Mouse (Mus musculus): ENCODE measurements around the gene Mrtfa. TPM values are rescaled to one million over a fixed set of nuclear protein-coding genes. Genes with fewer than 3 reads are reported as not detected.
"Not testable (repeated sequence)": the region's sequence is repeated elsewhere in the genome, so short reads cannot be mapped to it uniquely, and the experiment has no call there.

Mrtfa gene
- polyA plus RNA-seq, 1 experiment from 2014 or later, result 30.2 TPM

- Histone ChIP-seq H3K4me3 (no peak overlapping the region), H3K4me1 (no peaks in the 10 kb centered on the region), H3K4me2 (replicated peaks) (no peak overlapping the region), H3K27me3 (replicated peaks) (no peaks in the 10 kb centered on the region), H3K27ac (no peak overlapping the region), H3K9ac (no peak overlapping the region), H3K9me3 (no peaks in the 10 kb centered on the region), H3K36me3 (no peaks in the 10 kb centered on the region)
- no peak for ATAC-seq (ENCODE audit: low FRiP score, low read depth)
- WGBS, result 91% methylated on average over 10 of the region's 10 CpGs
Observed at GRCm38 (mm10) chr15:81225016-81225415, 34.5 kb upstream of the Mrtfa start.

- 78% methylated on average over 6 of the region's 6 CpGs for WGBS
- Histone ChIP-seq H3K4me3 (no peak overlapping the region), H3K9ac (no peak overlapping the region), H3K9me3 (no peaks in the 10 kb centered on the region), H3K27ac (no peak overlapping the region), H3K27me3 (replicated peaks) (no peaks in the 10 kb centered on the region), H3K4me2 (replicated peaks) (no peak overlapping the region), H3K4me1 (no peaks in the 10 kb centered on the region), H3K36me3 (no peaks in the 10 kb centered on the region)
- ATAC-seq (ENCODE audit: low FRiP score, low read depth), result no peak
Observed at GRCm38 (mm10) chr15:81221446-81221845, 30.9 kb upstream of the Mrtfa start.

- H3K27ac ChIP-seq; H3K4me1 ChIP-seq; H3K4me2 ChIP-seq (replicated peaks); H3K4me3 ChIP-seq; H3K9me3 ChIP-seq; H3K36me3 ChIP-seq; H3K9ac ChIP-seq; H3K27me3 ChIP-seq (replicated peaks); ATAC-seq (ENCODE audit: low FRiP score, low read depth): not testable (repeated sequence)
- WGBS, result 78% methylated on average over 8 of the region's 8 CpGs
Observed at GRCm38 (mm10) chr15:81220051-81220450, 29.5 kb upstream of the Mrtfa start.

GRCm38 (mm10) chr15:81219054-81219453, 28.5 kb upstream of the Mrtfa start:
- Histone ChIP-seq H3K36me3 (no peaks in the 10 kb centered on the region), H3K4me2 (replicated peaks) (no peak overlapping the region), H3K27me3 (replicated peaks) (no peaks in the 10 kb centered on the region), H3K4me3 (no peak overlapping the region), H3K9ac (no peak overlapping the region), H3K27ac (no peak overlapping the region), H3K9me3 (no peaks in the 10 kb centered on the region), H3K4me1 (no peaks in the 10 kb centered on the region)
- no peak for ATAC-seq (ENCODE audit: low FRiP score, low read depth)
- WGBS, result 79% methylated on average over 6 of the region's 6 CpGs

- H3K27ac ChIP-seq, result no peak overlapping the region
- H3K36me3 ChIP-seq, result no peaks in the 10 kb centered on the region
- H3K9ac ChIP-seq, result no peak overlapping the region
- no peak overlapping the region for H3K4me3 ChIP-seq
- H3K27me3 ChIP-seq (replicated peaks), result no peaks in the 10 kb centered on the region
- ATAC-seq (ENCODE audit: low FRiP score, low read depth), result no peak
- H3K4me1 ChIP-seq, result no peaks in the 10 kb centered on the region
- WGBS, result 88% methylated on average over 19 of the region's 19 CpGs
- H3K4me2 ChIP-seq (replicated peaks), result no peak overlapping the region
- no peaks in the 10 kb centered on the region for H3K9me3 ChIP-seq
Observed at GRCm38 (mm10) chr15:81216906-81217653, 26.5 kb upstream of the Mrtfa start.

GRCm38 (mm10) chr15:81212976-81213375, 22.4 kb upstream of the Mrtfa start:
- Histone ChIP-seq H3K9me3 (no peaks in the 10 kb centered on the region), H3K4me2 (replicated peaks) (no peak overlapping the region), H3K9ac (no peak overlapping the region), H3K4me1 (no peaks in the 10 kb centered on the region), H3K27ac (no peak overlapping the region), H3K36me3 (no peaks in the 10 kb centered on the region), H3K4me3 (no peak overlapping the region), H3K27me3 (replicated peaks) (no peaks in the 10 kb centered on the region)
- WGBS, result 74% methylated on average over 15 of the region's 15 CpGs
- ATAC-seq (ENCODE audit: low FRiP score, low read depth), result no peak

GRCm38 (mm10) chr15:81210496-81210895, 19.9 kb upstream of the Mrtfa start:
- Histone ChIP-seq H3K27ac (no peak overlapping the region), H3K36me3 (no peaks in the 10 kb centered on the region), H3K27me3 (replicated peaks) (no peaks in the 10 kb centered on the region), H3K4me3 (no peak overlapping the region), H3K4me1 (no peaks in the 10 kb centered on the region), H3K9ac (no peak overlapping the region), H3K9me3 (no peaks in the 10 kb centered on the region), H3K4me2 (replicated peaks) (no peak overlapping the region)
- WGBS, result 80% methylated on average over 5 of the region's 5 CpGs
- ATAC-seq (ENCODE audit: low FRiP score, low read depth), result no peak

- whole genome bisulfite sequencing, result 97% methylated on average over 5 of the region's 5 CpGs
- no peak overlapping the region for H3K27ac ChIP-seq
- no peaks in the 10 kb centered on the region for H3K27me3 ChIP-seq (replicated peaks)
- H3K9me3 ChIP-seq, result 0 out of 2 replicates have a peak, but pooled peaks cover 5% of the 10 kb centered on the region
- no peak overlapping the region for H3K4me3 ChIP-seq
- ATAC-seq (ENCODE audit: low FRiP score, low read depth), result no peak
- no peaks in the 10 kb centered on the region for H3K36me3 ChIP-seq
- H3K4me1 ChIP-seq, result no peaks in the 10 kb centered on the region
- H3K4me2 ChIP-seq (replicated peaks), result no peak overlapping the region
- H3K9ac ChIP-seq, result no peak overlapping the region
Observed at GRCm38 (mm10) chr15:81202462-81202861, 11.9 kb upstream of the Mrtfa start.

GRCm38 (mm10) chr15:81199372-81199959, 8.9 kb upstream of the Mrtfa start:
- ATAC-seq (ENCODE audit: low FRiP score, low read depth), result no peak
- H3K36me3 ChIP-seq, result no peaks in the 10 kb centered on the region
- H3K4me1 ChIP-seq, result no peaks in the 10 kb centered on the region
- no peaks in the 10 kb centered on the region for H3K9me3 ChIP-seq
- H3K4me3 ChIP-seq, result no peak overlapping the region
- no peak overlapping the region for H3K27ac ChIP-seq
- WGBS, result 25% methylated on average over 4 of the region's 4 CpGs
- no peak overlapping the region for H3K4me2 ChIP-seq (replicated peaks)
- no peak overlapping the region for H3K9ac ChIP-seq
- no peaks in the 10 kb centered on the region for H3K27me3 ChIP-seq (replicated peaks)

- no peak for ATAC-seq (ENCODE audit: low FRiP score, low read depth)
- Histone ChIP-seq H3K36me3 (no peaks in the 10 kb centered on the region), H3K4me1 (no peaks in the 10 kb centered on the region), H3K27ac (no peak overlapping the region), H3K4me3 (no peak overlapping the region), H3K9me3 (no peaks in the 10 kb centered on the region), H3K27me3 (replicated peaks) (no peaks in the 10 kb centered on the region), H3K9ac (no peak overlapping the region), H3K4me2 (replicated peaks) (no peak overlapping the region)
- 94% methylated on average over 5 of the region's 5 CpGs for WGBS
Observed at GRCm38 (mm10) chr15:81198447-81198846, 7.9 kb upstream of the Mrtfa start.

GRCm38 (mm10) chr15:81197197-81197596, 6.6 kb upstream of the Mrtfa start:
- no peak overlapping the region for H3K4me2 ChIP-seq (replicated peaks)
- H3K36me3 ChIP-seq, result no peaks in the 10 kb centered on the region
- WGBS, result 94% methylated on average over 10 of the region's 10 CpGs
- no peak overlapping the region for H3K9ac ChIP-seq
- no peaks in the 10 kb centered on the region for H3K9me3 ChIP-seq
- H3K4me3 ChIP-seq, result no peak overlapping the region
- no peak for ATAC-seq (ENCODE audit: low FRiP score, low read depth)
- no peaks in the 10 kb centered on the region for H3K4me1 ChIP-seq
- H3K27ac ChIP-seq, result no peak overlapping the region
- no peaks in the 10 kb centered on the region for H3K27me3 ChIP-seq (replicated peaks)

GRCm38 (mm10) chr15:81195447-81195846, 4.9 kb upstream of the Mrtfa start:
- Histone ChIP-seq H3K4me1 (no peaks in the 10 kb centered on the region), H3K9me3 (no peaks in the 10 kb centered on the region), H3K4me2 (replicated peaks) (no peak overlapping the region), H3K4me3 (no peak overlapping the region), H3K27me3 (replicated peaks) (no peaks in the 10 kb centered on the region), H3K9ac (no peak overlapping the region), H3K36me3 (no peaks in the 10 kb centered on the region), H3K27ac (no peak overlapping the region)
- 56% methylated on average over 4 of the region's 4 CpGs for WGBS
- no peak for ATAC-seq (ENCODE audit: low FRiP score, low read depth)

- 87% methylated on average over 6 of the region's 6 CpGs for WGBS
- H3K9me3 ChIP-seq, result no peaks in the 10 kb centered on the region
- ATAC-seq (ENCODE audit: low FRiP score, low read depth), result no peak
Observed at GRCm38 (mm10) chr15:81194791-81195190, 4.2 kb upstream of the Mrtfa start.

More at GRCm38 (mm10) chr15:81194791-81195190, 4.2 kb upstream of the Mrtfa start:
- H3K4me3 ChIP-seq, result no peak overlapping the region
- no peaks in the 10 kb centered on the region for H3K27me3 ChIP-seq (replicated peaks)
- H3K9ac ChIP-seq, result no peak overlapping the region
- H3K36me3 ChIP-seq, result no peaks in the 10 kb centered on the region
- H3K27ac ChIP-seq, result no peak overlapping the region
- H3K4me1 ChIP-seq, result 0 out of 2 replicates have a peak, but pooled peaks cover 1% of the 10 kb centered on the region
- H3K4me2 ChIP-seq (replicated peaks), result no peak overlapping the region
